Mouse (Mus musculus): ENCODE measurements at regions not wholly inside any gene's neighbourhood (a gene's known extent, or its start where the extent isn't known, plus 50 kb on each side); places are given as distances from the start of the nearest gene placed in this dataset.

DNA sequence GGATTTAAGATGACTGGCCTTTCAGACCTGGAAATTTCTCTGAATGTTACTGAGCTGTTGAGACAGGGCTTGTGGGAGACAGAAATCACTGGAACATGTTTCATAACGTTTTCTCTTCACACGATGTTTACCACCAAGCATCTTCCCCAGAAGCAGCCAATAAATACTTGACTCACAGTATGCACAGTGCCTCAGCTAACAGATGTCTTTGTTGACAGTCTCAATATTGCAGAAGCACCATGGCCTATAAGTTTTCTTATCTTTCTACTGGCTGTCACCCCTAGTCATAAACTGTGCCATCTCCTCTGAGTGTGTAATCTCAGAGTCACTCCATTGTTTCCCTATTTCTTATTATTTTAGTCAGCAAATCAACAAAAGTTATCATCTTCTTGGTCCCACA is 187.9 kb upstream of the Gm38303 start:
- DNase-seq (ENCODE audit: low spot score in 2 of 2) = no peak

DNA sequence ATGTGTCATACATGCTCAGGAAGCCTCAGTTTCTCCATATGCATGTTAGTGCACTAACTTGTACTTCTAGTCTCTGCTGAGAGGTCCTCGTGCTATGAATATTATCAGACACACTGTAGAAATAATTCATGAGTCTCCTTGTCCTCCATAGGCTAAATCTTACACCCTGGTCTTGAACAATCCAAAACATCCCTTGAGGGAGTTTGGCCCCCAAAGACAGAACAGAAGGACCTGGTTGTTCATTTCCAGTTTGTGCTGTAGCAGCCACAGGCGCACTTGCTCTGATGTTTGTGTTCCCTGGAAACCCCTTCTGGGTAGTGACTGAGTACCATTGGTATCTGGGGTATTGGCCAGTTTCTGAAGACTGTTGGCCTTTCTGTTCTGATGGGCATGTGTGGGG is 176.7 kb upstream of the Gm38303 start:
- no peak for DNase-seq (ENCODE audit: low spot score in 2 of 2)

DNA sequence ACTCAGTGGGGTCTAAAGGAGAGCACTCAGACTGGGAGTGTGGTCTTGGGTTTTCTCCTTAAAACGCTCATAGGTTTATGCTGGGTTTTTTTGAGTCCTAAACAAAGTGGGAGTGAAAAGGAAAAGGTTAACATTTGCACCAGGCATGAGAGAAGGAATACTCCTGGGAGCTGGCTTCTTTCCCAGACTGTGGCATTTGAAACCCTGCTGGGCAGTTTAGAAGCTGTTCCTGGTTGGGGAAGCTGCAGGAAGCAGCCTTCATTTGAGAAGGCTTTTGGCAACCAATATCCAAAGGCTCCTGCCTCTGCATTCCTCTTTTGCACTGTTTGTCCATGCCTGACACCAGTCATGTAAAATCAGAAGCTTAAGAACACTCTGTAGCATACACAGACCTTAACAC is 175.9 kb upstream of the Gm38303 start:
- peak; percentile 26 to 29 for DNase-seq (ENCODE audit: low spot score in 2 of 2)

All from right cerebral cortex, postnatal 10 days (tissue).